Mouse (Mus musculus) megakaryocyte, embryonic 14.5 days (primary cell): Measurements from ENCODE around the gene Tex9. TPM values are rescaled to one million over a fixed set of nuclear protein-coding genes. Genes with fewer than 3 reads are reported as not detected.

Experiments
- H3K27me3 ChIP-seq: replicated peaks from 2 replicates; pipeline ENCODE3; 2012; ENCODE audit warnings: inconsistent platforms
- H3K36me3 ChIP-seq: replicated peaks from 2 replicates; pipeline ENCODE3; 2012; ENCODE audit warnings: low read length, inconsistent platforms, mixed read lengths
- H3K4me1 ChIP-seq: 2 replicates; pipeline ENCODE4 v1.6.1; 2012; ENCODE audit warnings: inconsistent platforms
- H3K4me3 ChIP-seq: replicated peaks from 2 replicates; pipeline ENCODE3; 2012; ENCODE audit warnings: moderate library complexity, mild to moderate bottlenecking, inconsistent platforms
- H3K9me3 ChIP-seq: 2 replicates; pipeline ENCODE4 v1.6.1; 2012; ENCODE audit warnings: inconsistent platforms
- FLI1 ChIP-seq: IDR thresholded peaks from 2 replicates; pipeline ENCODE4 v1.6.1; 2012; ENCODE audit warnings: low read length, inconsistent platforms, mixed read lengths
- GATA1 ChIP-seq: IDR thresholded peaks from 3 replicates; pipeline ENCODE4 v1.6.1; 2012; ENCODE audit warnings: mixed read lengths, low read length, inconsistent platforms, borderline replicate concordance
- polyA plus RNA-seq: library from polyadenylated mRNA; stranded (reverse); fragments of >175 nt; gene quantifications from 2 replicates; pipeline ENCODE4 v1.2.3, GENCODE M21; 2012; ENCODE audit warnings: low replicate concordance; ENCODE audit not compliant: insufficient read depth

The Tex9 gene
- polyA plus RNA-seq, 1 experiment = 4.8 TPM

GRCm38 (mm10) chr9:72441927-72442715 lies 49.9 kb downstream of the Tex9 start:
- H3K4me3 ChIP-seq = no peak overlapping the region
- no peaks in the 10 kb centered on the region for H3K9me3 ChIP-seq
- H3K36me3 ChIP-seq = peaks cover 5% of the 10 kb centered on the region
- no peak for TF ChIP-seq FLI1
- no peak for TF ChIP-seq GATA1
- no peaks in the 10 kb centered on the region for H3K27me3 ChIP-seq
- H3K4me1 ChIP-seq = peaks cover 38% of the 10 kb centered on the region

DNA sequence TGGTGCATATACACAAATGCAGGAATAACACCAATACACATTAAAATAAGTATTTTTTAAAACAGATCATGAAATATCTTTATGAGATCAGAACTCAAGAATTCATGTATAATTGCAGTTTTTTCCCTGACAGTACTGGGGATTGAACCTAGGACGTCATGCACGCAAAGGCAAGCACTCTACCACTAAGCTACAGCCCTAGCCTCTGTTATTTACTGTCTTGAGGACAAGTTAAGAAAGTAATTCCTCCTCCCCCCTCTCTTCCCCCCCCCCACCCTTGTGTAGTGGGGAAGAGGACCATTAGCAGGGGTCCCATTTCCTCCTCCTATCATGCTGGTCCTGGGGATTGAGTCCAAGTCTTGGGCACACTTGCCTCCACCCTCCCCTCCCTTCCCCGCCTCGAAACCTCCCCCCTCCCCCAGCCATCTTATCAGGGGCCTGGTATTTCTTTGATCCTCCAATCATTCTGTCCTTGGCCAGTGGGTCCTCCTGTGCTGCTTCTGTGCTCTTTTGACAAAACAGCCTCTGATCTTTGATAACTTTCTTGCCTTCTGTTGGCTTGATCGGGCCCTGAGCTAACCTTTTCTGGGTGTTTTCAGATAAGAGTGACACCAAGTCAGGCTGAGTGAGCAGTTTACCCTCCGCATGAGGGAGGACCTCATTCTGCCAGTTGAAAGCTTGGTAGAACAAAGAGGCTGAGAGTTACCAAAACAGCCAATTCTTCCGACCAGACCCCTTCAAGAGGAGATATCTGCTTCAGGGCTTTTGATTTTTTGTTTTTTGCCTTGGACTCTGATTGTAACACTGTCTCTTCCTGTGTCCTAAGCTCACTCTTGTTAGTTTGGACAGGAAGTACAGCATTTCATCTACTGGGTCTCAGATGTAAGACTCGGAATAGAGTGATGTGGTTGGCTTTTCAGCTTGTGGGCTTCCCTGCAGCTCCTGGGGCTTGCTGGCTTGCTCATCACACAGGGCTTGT lies 50.8 kb downstream of the Tex9 start:
- no peak for TF ChIP-seq GATA1
- no peak for TF ChIP-seq FLI1
- Histone ChIP-seq H3K4me1 (peaks cover 38% of the 10 kb centered on the region), H3K9me3 (no peaks in the 10 kb centered on the region), H3K4me3 (no peak overlapping the region), H3K27me3 (no peaks in the 10 kb centered on the region), H3K36me3 (peaks cover 2% of the 10 kb centered on the region)

DNA sequence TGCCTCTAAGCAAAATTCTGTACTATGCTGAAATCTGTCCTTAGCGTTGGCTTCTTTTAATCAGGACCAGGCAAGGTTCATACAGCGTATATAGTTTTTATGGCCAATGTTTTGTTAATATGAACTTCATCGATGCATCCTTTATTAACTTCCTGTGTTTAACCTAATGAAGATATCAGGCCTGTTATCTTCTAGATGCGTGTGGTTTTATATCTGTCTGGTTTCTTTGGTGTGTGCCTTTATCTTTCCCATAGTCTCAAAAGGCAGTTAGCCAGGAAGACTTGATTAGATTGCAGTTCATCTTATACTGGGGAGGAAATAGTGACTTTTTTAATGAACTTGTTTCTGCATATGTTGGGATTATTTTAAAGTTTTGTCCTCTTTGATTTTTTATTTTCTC lies 51.7 kb downstream of the Tex9 start:
- no peaks in the 10 kb centered on the region for H3K27me3 ChIP-seq
- no peaks in the 10 kb centered on the region for H3K9me3 ChIP-seq
- TF ChIP-seq GATA1 = no peak
- TF ChIP-seq FLI1 = no peak
- no peak overlapping the region for H3K4me3 ChIP-seq
- no peaks in the 10 kb centered on the region for H3K36me3 ChIP-seq
- H3K4me1 ChIP-seq = peaks cover 44% of the 10 kb centered on the region

DNA sequence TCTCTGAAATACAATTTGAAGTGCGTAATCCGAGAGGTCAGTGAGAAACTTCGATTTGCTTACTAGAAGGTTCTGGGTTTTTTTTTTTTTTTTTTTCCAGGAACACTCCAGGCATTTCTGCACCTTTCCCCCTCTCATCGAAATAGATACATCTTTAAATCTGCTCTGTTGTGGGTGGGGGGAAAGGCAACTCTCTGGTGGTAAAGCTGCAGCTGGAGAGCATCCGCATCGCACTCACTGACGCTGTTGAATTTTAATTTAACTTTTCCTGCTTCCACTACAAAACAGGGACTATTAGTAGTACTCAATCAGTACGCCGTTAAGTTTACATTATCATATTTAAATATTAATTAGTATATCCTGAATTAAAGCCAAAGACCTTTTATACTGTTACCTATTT lies 53.3 kb downstream of the Tex9 start:
- Histone ChIP-seq H3K4me1 (peaks cover 50% of the 10 kb centered on the region), H3K9me3 (no peaks in the 10 kb centered on the region), H3K4me3 (peak overlapping the region; percentile 91), H3K36me3 (no peaks in the 10 kb centered on the region), H3K27me3 (no peaks in the 10 kb centered on the region)
- no peak for TF ChIP-seq FLI1
- TF ChIP-seq GATA1 = no peak

- Histone ChIP-seq H3K9me3 (no peaks in the 10 kb centered on the region), H3K4me3 (peak within 1 kb of the TSS; percentile 91), H3K36me3 (no peaks in the 10 kb centered on the region), H3K4me1 (peaks cover 47% of the 10 kb centered on the region), H3K27me3 (no peaks in the 10 kb centered on the region)
- TF ChIP-seq GATA1 (no peak), FLI1 (no peak)
Observed at GRCm38 (mm10) chr9:72437822-72438701, 54.0 kb downstream of the Tex9 start, which contains the start of gene Mns1. Gene Mns1, plus strand, starts transcription at chr9:72438011.

DNA sequence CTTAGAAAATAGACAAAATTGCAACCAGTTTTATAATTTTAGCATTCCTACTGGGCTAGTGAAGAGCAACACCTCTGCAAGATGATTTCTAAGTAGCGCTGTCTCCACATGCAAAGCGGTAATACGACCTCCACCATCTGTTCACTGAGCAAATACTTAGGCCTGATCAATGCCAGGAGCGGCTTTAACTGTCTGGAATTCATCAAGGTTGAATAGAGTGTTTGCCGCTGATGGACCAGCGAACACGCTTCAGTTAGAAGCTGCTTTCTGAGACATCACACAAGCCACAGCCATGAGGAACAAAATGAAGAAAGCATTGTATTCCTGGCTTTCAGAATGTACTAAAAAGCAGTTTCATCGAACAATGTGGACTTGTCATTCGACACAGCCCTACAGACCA lies 57.1 kb downstream of the Tex9 start:
- TF ChIP-seq GATA1 (no peak), FLI1 (no peak)
- no peak overlapping the region for H3K4me3 ChIP-seq
- no peaks in the 10 kb centered on the region for H3K36me3 ChIP-seq
- no peaks in the 10 kb centered on the region for H3K9me3 ChIP-seq
- H3K4me1 ChIP-seq = peaks cover 27% of the 10 kb centered on the region
- peaks cover 4% of the 10 kb centered on the region for H3K27me3 ChIP-seq

GRCm38 (mm10) chr9:72427861-72428260 lies 64.2 kb downstream of the Tex9 start:
- no peak overlapping the region for H3K4me3 ChIP-seq
- H3K9me3 ChIP-seq = no peaks in the 10 kb centered on the region
- peaks cover 13% of the 10 kb centered on the region for H3K27me3 ChIP-seq
- TF ChIP-seq FLI1 = no peak
- TF ChIP-seq GATA1 = no peak
- no peaks in the 10 kb centered on the region for H3K4me1 ChIP-seq
- no peaks in the 10 kb centered on the region for H3K36me3 ChIP-seq

GRCm38 (mm10) chr9:72425300-72425850 lies 66.6 kb downstream of the Tex9 start:
- Histone ChIP-seq H3K9me3 (no peaks in the 10 kb centered on the region), H3K36me3 (no peaks in the 10 kb centered on the region), H3K4me3 (no peak overlapping the region), H3K4me1 (peaks cover 14% of the 10 kb centered on the region), H3K27me3 (peaks cover 12% of the 10 kb centered on the region)
- TF ChIP-seq FLI1 (no peak), GATA1 (no peak)

- Histone ChIP-seq H3K4me3 (no peak overlapping the region), H3K27me3 (peaks cover 10% of the 10 kb centered on the region), H3K4me1 (peaks cover 14% of the 10 kb centered on the region), H3K9me3 (no peaks in the 10 kb centered on the region), H3K36me3 (no peaks in the 10 kb centered on the region)
- TF ChIP-seq FLI1 (no peak), GATA1 (no peak)
Observed at GRCm38 (mm10) chr9:72422753-72423152, 69.3 kb downstream of the Tex9 start.
